Mouse (Mus musculus) cerebellum, postnatal 14 days (tissue): ENCODE data around the gene Eno2.
"Not testable (repeated sequence)": the region's sequence is repeated elsewhere in the genome, so short reads cannot be mapped to it uniquely, and the experiment has no call there.

Experiments
- DNase-seq, 2 experiments: peaks; one replicate each; pipeline ENCODE4 v3.0.0; 2021; ENCODE audit warnings: mixed read lengths in 2 of 2

Gene Eno2

GRCm38 (mm10) chr6:124769101-124769765 lies at the start of gene Eno2:
Gene Eno2, minus strand, starts transcription at chr6:124769673.
- peak; percentile 89 to 90 for DNase-seq

GRCm38 (mm10) chr6:124817971-124818370 lies 48.5 kb upstream of the Eno2 start:
- DNase-seq, result no peak

GRCm38 (mm10) chr6:124817563-124817962 lies 48.1 kb upstream of the Eno2 start:
- DNase-seq, result no peak

GRCm38 (mm10) chr6:124817125-124817524 lies 47.7 kb upstream of the Eno2 start:
- no peak for DNase-seq

GRCm38 (mm10) chr6:124816611-124817010 lies 47.1 kb upstream of the Eno2 start:
- DNase-seq, result no peak

GRCm38 (mm10) chr6:124814858-124815774 lies 45.6 kb upstream of the Eno2 start:
- peak; percentile 31 to 37 for DNase-seq

- peak in 1 of 2 experiments; percentile 85 for DNase-seq
These were observed 45.0 kb upstream of the Eno2 start for GRCm38 (mm10) chr6:124814448-124814847.

GRCm38 (mm10) chr6:124813933-124814332 lies 44.5 kb upstream of the Eno2 start, which contains the start of gene Tpi1:
Gene Tpi1, minus strand, starts transcription at chr6:124814296.
- peak; percentile 94 for DNase-seq

GRCm38 (mm10) chr6:124813496-124813895 lies 44.0 kb upstream of the Eno2 start:
- DNase-seq, result peak; percentile 81 to 85

- DNase-seq, result no peak
These were observed 43.4 kb upstream of the Eno2 start for GRCm38 (mm10) chr6:124812848-124813247.

- no peak for DNase-seq
These were observed 42.5 kb upstream of the Eno2 start for GRCm38 (mm10) chr6:124811701-124812560.

- DNase-seq, result no peak
These were observed 41.9 kb upstream of the Eno2 start for GRCm38 (mm10) chr6:124811403-124811665.

GRCm38 (mm10) chr6:124810566-124811402 lies 41.3 kb upstream of the Eno2 start:
- not testable (repeated sequence) for DNase-seq

- peak in 1 of 2 experiments; percentile 44 for DNase-seq
These were observed 40.5 kb upstream of the Eno2 start for GRCm38 (mm10) chr6:124809775-124810538.

- DNase-seq, result peak; percentile 89
These were observed 39.7 kb upstream of the Eno2 start for GRCm38 (mm10) chr6:124809052-124809774.

- DNase-seq, result peak; percentile 73 to 78
These were observed 39.0 kb upstream of the Eno2 start, which contains the start of gene Spsb2 for GRCm38 (mm10) chr6:124808358-124809012. Gene Spsb2, plus strand, starts transcription at chr6:124808661.

GRCm38 (mm10) chr6:124807986-124808357 lies 38.5 kb upstream of the Eno2 start:
- no peak for DNase-seq

GRCm38 (mm10) chr6:124807366-124807765 lies 37.9 kb upstream of the Eno2 start:
- DNase-seq, result no peak

GRCm38 (mm10) chr6:124806446-124807140 lies 37.1 kb upstream of the Eno2 start:
- DNase-seq, result no peak
